Mouse (Mus musculus) midbrain, embryonic 16.5 days (tissue): ENCODE results near the gene Plekhg4. TPM values are rescaled to one million over a fixed set of nuclear protein-coding genes. Genes with fewer than 3 reads are reported as not detected.

Experiments used
- ATAC-seq: fragments of 200-750 bp; cut with Nextera tagmentation; 2 replicates; pipeline ENCODE4 v1.8.0; 2017; ENCODE audit warnings: moderate TSS enrichment
- H3K27ac ChIP-seq: fragments of 300-500 bp; sonication (generic); 2 replicates; pipeline ENCODE4 v1.5.1; 2014; ENCODE audit warnings: mild to moderate bottlenecking, low read length, mixed read lengths
- H3K27me3 ChIP-seq: fragments of 300-500 bp; sonication (generic); 2 replicates; pipeline ENCODE4 v1.6.1; 2014; ENCODE audit warnings: low read depth, low read length, mixed read lengths; ENCODE audit not compliant: control insufficient read depth, insufficient read depth
- H3K36me3 ChIP-seq: fragments of 300-500 bp; sonication (generic); 2 replicates; pipeline ENCODE4 v1.6.1; 2014; ENCODE audit warnings: mild to moderate bottlenecking, low read length, moderate library complexity, mixed read lengths; ENCODE audit not compliant: control insufficient read depth, insufficient read depth
- H3K4me1 ChIP-seq: fragments of 300-500 bp; sonication (generic); 2 replicates; pipeline ENCODE4 v1.6.1; 2014; ENCODE audit warnings: mild to moderate bottlenecking, low read length, mixed read lengths; ENCODE audit not compliant: control insufficient read depth, insufficient read depth
- H3K4me2 ChIP-seq: fragments of 300-500 bp; sonication (generic); 2 replicates; pipeline ENCODE4 v1.6.1; 2014; ENCODE audit warnings: mild to moderate bottlenecking, low read length, mixed read lengths
- H3K4me3 ChIP-seq: fragments of 300-500 bp; sonication (generic); 2 replicates; pipeline ENCODE4 v1.5.1; 2014; ENCODE audit warnings: low read depth, mild to moderate bottlenecking, low read length, moderate library complexity, mixed read lengths
- H3K9ac ChIP-seq: fragments of 300-500 bp; sonication (generic); 2 replicates; pipeline ENCODE4 v1.6.1; 2014; ENCODE audit warnings: low read depth, low read length, mixed read lengths
- H3K9me3 ChIP-seq: fragments of 300-500 bp; sonication (generic); replicated peaks from 2 replicates; pipeline ENCODE4 v1.6.1; 2014; ENCODE audit warnings: mild to moderate bottlenecking, low read length, mixed read lengths; ENCODE audit not compliant: control insufficient read depth, poor library complexity, severe bottlenecking
- WGBS: fragments of 180-500 bp; shearing (Covaris S2); extraction: QIAGEN DNeasy Blood & Tissue Kit; methylation state at CpG from one replicate; pipeline ENCODE4 v1.1.7; 2014; 5-methylcytosine and 5-hydroxymethylcytosine counted together
- polyA plus RNA-seq: library from polyadenylated mRNA; unstranded; fragments of >200 nt; fragmentation: Nextera tagmentation; extraction: Ambion mirVana; gene quantifications from 2 replicates; pipeline ENCODE4 v1.2.1, GENCODE M21; 2015

Gene Plekhg4
- polyA plus RNA-seq, 1 experiment from 2014 or later, result 2.4 TPM

DNA sequence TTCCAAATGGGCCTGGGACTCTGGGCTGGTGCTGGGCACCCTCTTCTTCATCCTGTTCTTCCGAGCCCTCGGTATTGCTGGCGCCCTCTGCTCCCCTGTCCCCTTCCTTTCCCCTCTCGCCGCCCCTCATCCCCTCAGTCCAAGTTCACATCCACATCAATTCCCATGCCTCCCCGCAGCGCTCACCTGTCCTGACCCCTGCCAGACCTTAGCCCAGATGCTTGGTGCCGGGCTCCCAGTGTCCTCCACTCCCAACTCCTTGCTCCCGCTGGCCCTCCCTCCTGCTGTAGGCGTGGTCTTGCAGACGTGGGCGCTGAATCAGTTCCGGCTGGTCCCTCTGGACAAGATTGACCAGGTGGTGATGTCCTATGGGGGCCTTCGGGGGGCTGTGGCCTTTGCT lies 16.4 kb upstream of the Plekhg4 start:
- peaks cover 11% of the 10 kb centered on the region; the same call in 1 of the 2 replicates for H3K36me3 ChIP-seq
- no peak overlapping the region for H3K4me3 ChIP-seq
- H3K27me3 ChIP-seq, result no peaks in the 10 kb centered on the region
- no peak overlapping the region for H3K4me2 ChIP-seq
- no peaks in the 10 kb centered on the region for H3K9me3 ChIP-seq
- no peak for ATAC-seq
- H3K9ac ChIP-seq, result no peak overlapping the region
- no peak overlapping the region for H3K27ac ChIP-seq
- WGBS, result 88% methylated on average over 14 of the region's 14 CpGs
- no peaks in the 10 kb centered on the region for H3K4me1 ChIP-seq

DNA sequence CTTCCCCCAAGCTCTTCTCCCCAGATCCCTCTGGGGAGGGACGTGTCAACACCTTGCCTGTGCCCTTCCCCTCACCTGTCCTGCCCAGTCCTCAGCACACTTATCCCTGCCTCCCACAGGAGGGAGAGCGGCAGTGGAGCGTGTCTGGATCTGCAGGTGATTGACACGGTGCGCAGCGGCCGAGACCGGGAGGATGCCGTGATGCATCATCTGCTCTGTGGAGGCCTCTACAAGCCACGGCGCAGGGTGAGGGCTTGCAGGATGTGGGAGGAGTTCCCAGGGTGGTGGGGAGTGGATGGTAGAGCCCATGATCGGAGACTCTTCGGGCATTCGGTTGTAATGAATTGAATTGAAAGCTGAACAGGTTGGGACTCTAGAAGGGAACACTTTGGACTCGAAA lies 13.9 kb upstream of the Plekhg4 start:
- Histone ChIP-seq H3K4me1 (no peaks in the 10 kb centered on the region), H3K4me2 (no peak overlapping the region), H3K9ac (no peak overlapping the region), H3K36me3 (peaks cover 17% of the 10 kb centered on the region), H3K4me3 (no peak overlapping the region), H3K27ac (no peak overlapping the region), H3K9me3 (no peaks in the 10 kb centered on the region), H3K27me3 (no peaks in the 10 kb centered on the region)
- ATAC-seq, result peak; percentile 44; the same call in 1 of the 2 replicates
- 64% methylated on average over 15 of the region's 15 CpGs for WGBS

DNA sequence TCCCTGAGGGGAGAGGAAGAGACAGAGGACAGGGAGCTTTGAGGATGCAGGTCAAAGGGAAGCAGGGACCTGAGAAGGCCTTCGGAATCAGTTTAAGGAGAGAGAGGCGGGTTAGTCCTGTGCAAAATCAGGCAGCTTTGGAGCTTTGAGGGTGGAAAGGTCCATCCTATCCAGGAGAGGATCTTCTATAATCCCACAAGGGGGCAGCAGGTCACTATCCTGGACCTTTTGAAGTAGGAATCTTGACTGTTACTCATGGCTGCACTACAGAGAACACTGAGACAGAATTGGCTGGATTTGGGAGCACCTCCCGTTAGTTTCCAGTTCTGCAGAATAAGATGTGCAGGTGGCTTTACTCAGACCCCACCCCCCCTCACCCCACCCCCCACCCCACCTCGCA lies 13.4 kb upstream of the Plekhg4 start:
- Histone ChIP-seq H3K9me3 (no peaks in the 10 kb centered on the region), H3K27me3 (no peaks in the 10 kb centered on the region), H3K4me2 (no peak overlapping the region), H3K4me1 (no peaks in the 10 kb centered on the region), H3K4me3 (no peak overlapping the region), H3K9ac (no peak overlapping the region), H3K36me3 (peaks cover 21% of the 10 kb centered on the region), H3K27ac (no peak overlapping the region)
- WGBS, result 46% methylated on average over 4 of the region's 4 CpGs
- peak; percentile 46; the same call in 1 of the 2 replicates for ATAC-seq

DNA sequence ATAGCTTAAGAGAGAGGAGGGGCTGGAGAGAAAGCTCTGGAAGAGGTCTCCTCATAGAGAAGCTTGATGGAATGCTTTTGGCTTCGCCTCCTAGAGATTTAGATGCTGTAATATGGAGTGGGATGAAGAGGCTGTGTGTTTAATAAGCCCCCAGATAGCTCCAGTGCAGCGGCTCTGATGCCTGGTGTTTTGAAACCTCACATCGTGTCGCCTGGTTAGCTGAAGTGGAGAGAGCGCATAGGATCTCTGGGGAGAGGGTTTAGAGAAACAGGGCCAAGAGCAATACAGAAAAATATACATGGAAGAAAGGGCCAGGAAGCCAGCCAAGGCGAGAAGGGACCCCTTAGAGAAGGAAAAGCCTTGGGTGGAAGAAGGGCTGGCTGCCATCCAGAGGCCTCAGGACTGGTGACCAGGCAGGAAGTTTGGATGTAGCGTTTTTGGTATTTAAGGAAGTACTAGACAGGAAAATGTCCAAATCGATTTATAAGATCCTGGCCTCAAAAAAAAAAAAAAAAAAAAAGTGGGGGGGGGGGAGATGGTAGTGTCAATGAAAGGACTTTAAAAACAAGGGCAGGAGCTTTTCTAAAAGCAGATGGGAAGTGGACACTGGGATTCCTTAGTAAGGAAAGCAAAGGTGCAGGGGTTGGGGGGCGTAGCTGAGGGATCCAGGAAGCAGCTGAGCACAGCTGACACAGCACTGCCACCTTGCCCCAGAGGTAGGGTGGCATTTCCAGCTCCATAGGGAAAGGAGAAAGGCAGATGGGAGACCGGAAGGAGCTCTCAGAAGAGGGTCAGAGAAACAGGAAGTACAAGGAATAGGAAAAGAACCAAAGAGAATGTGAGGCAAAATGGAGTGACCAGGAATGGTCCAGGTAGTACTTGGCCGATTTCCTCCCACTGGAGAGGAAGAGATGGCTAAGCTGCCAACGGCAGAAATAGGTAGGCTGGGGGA lies 11.0 kb upstream of the Plekhg4 start:
- Histone ChIP-seq H3K27ac (0 out of 2 replicates have a peak overlapping the region, but pooled peaks have one; percentile 14), H3K9ac (no peak overlapping the region), H3K4me3 (no peak overlapping the region), H3K9me3 (no peaks in the 10 kb centered on the region), H3K27me3 (no peaks in the 10 kb centered on the region), H3K4me1 (no peaks in the 10 kb centered on the region), H3K4me2 (no peak overlapping the region), H3K36me3 (peaks cover 18% of the 10 kb centered on the region)
- ATAC-seq, result no peak
- 74% methylated on average over 12 of the region's 12 CpGs for WGBS

DNA sequence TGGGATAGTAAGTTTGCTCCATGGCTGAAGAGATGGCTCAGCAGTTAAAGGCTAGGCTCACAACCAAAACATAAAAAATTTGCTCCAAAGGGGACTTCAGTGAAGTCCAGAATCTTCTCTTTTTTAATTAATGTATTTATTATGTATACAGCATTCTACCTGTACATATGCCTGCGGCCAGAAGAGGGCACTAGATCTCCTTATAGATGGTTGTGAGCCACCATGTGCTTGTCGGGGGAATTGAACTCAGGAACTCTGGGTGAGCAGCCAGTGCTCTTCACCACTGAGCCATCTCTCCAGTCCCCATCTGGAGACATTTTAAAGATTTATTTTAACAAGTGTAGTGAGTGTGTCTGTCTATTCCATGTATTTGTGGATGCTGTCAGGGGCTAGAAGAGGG lies 6.0 kb upstream of the Plekhg4 start:
- H3K4me1 ChIP-seq, result no peaks in the 10 kb centered on the region
- H3K4me2 ChIP-seq, result no peak overlapping the region
- no peak for ATAC-seq
- 72% methylated on average over 2 of the region's 2 CpGs for WGBS
- no peak overlapping the region for H3K27ac ChIP-seq
- H3K36me3 ChIP-seq, result peaks cover 20% of the 10 kb centered on the region; the same call in 1 of the 2 replicates
- H3K27me3 ChIP-seq, result no peaks in the 10 kb centered on the region
- H3K9me3 ChIP-seq, result no peaks in the 10 kb centered on the region
- H3K4me3 ChIP-seq, result no peak overlapping the region
- no peak overlapping the region for H3K9ac ChIP-seq

DNA sequence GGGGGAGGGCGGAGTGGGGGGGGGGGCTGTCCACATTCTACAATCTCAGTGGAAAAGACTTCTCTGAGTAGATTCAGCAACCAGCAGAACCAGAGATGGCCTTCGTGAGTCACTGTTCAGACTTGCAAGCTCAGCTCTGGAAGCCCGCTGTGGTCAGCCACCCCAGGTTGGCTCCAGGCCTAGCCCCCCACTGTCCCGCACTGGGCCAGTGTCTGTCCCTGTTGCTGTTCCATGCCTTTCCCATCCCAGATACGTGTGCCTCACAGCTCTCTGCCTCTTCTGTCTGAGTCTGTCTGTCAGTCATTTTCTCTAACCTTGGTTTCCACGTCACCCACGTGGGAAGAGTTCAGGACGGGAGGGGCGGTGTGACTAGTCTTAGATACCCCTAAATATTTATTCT lies 601 bp upstream of the Plekhg4 start:
- H3K9ac ChIP-seq, result no peak overlapping the region
- 84% methylated on average over 9 of the region's 9 CpGs for WGBS
- H3K27ac ChIP-seq, result no peak overlapping the region
- no peak overlapping the region for H3K4me3 ChIP-seq
- peaks cover 3% of the 10 kb centered on the region for H3K9me3 ChIP-seq
- H3K4me2 ChIP-seq, result no peak overlapping the region
- peaks cover 6% of the 10 kb centered on the region; the same call in 1 of the 2 replicates for H3K4me1 ChIP-seq
- no peak for ATAC-seq
- 0 out of 2 replicates have a peak, but pooled peaks cover 4% of the 10 kb centered on the region for H3K36me3 ChIP-seq
- no peaks in the 10 kb centered on the region for H3K27me3 ChIP-seq

DNA sequence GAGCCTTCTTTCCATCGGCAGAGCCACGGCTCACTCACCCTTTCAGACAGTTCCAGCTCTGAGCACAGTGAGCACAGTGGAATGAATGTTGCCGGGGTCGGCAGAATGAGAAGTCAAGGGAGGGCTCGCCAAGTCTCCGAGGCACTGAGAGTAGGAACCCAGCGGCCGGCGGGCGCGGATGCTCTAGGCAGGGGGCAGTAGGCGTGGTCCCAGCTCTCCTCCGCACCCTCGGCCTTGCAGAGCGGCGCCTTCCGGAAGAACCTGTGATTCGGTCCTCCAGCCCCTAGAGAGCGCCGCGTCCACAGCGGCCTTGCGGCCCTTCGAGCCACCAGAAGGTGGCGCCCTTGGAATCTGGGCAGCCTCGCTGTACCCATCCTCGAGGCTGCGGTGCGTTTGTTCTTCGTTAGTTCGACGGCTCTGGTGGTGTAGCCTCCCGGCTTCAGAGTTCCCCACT lies 1.5 kb downstream of the Plekhg4 start:
- 0 out of 2 replicates have a peak overlapping the region, but pooled peaks have one; percentile 2 for H3K4me3 ChIP-seq

DNA sequence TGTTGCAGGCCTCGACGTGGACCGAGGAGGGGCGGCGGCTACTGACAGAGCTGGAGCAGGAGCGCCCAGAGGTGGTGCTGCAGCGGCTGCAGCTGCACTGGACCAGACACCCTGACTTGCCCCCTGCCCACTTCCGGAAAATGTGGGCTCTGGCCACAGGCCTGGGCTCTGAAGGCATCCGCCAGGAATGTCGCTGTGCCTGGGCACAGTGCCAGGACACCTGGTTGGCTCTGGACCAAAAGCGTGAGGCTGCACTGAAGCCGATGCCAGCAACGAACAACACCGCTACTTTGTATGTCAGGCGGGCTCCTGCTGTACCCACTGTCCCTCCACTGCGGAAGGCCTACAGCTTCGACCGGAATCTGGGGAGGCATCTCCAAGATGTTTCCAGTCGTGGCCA lies 5.6 kb downstream of the Plekhg4 start:
- WGBS, result 66% methylated on average over 19 of the region's 19 CpGs
- Histone ChIP-seq H3K27ac (no peak overlapping the region), H3K4me2 (no peak overlapping the region), H3K36me3 (no peaks in the 10 kb centered on the region), H3K9ac (no peak overlapping the region), H3K27me3 (no peaks in the 10 kb centered on the region), H3K9me3 (peaks cover 3% of the 10 kb centered on the region), H3K4me3 (no peak overlapping the region), H3K4me1 (peaks cover 6% of the 10 kb centered on the region; the same call in 1 of the 2 replicates)
- ATAC-seq, result no peak

More for the DNA sequence above, 1.5 kb downstream of the Plekhg4 start:
- no peak for ATAC-seq
- Histone ChIP-seq H3K9me3 (peaks cover 3% of the 10 kb centered on the region), H3K9ac (no peak overlapping the region; the same call in 1 of the 2 replicates), H3K4me1 (peaks cover 6% of the 10 kb centered on the region; the same call in 1 of the 2 replicates), H3K27me3 (no peaks in the 10 kb centered on the region), H3K4me2 (peak overlapping the region; percentile 49), H3K27ac (no peak overlapping the region), H3K36me3 (0 out of 2 replicates have a peak, but pooled peaks cover 2% of the 10 kb centered on the region)
- 29% methylated on average over 31 of the region's 33 CpGs for WGBS

DNA sequence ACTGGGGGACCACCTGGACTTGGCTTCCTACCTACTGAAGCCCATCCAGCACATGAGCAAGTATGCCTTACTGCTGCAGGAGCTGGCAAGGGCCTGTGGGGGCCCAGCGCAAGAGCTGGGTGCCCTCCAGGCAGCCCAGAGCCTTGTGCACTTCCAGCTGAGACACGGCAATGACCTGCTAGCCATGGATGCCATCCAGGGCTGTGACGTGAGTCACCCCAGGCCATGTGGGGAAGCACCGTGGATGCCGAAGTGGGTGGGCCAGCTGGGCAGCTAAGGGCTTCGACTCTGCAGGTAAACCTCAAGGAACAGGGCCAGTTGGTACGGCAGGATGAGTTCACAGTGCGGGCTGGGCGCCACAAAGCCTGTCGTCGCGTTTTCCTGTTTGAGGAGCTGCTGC lies 7.2 kb downstream of the Plekhg4 start:
- 87% methylated on average over 12 of the region's 12 CpGs for WGBS
- ATAC-seq, result no peak
- Histone ChIP-seq H3K9me3 (no peaks in the 10 kb centered on the region), H3K36me3 (no peaks in the 10 kb centered on the region), H3K27me3 (no peaks in the 10 kb centered on the region), H3K4me2 (no peak overlapping the region), H3K27ac (no peak overlapping the region), H3K9ac (no peak overlapping the region), H3K4me1 (peaks cover 4% of the 10 kb centered on the region; the same call in 1 of the 2 replicates), H3K4me3 (no peak overlapping the region)
